Mouse (Mus musculus) intestine, postnatal 0 days (tissue): ENCODE data around the gene Snrnp40. TPM values are rescaled to one million over a fixed set of nuclear protein-coding genes. Genes with fewer than 3 reads are reported as not detected.

Experiments used
- ATAC-seq: fragments of 200-750 bp; cut with Nextera tagmentation; 2 replicates; pipeline ENCODE4 v1.8.0; 2017; ENCODE audit warnings: mild to moderate bottlenecking, moderate TSS enrichment, moderate library complexity
- H3K27ac ChIP-seq: fragments of 300-500 bp; sonication (generic); 2 replicates; pipeline ENCODE4 v1.5.1; 2014; ENCODE audit warnings: mild to moderate bottlenecking, low read depth, low read length, moderate library complexity
- H3K27me3 ChIP-seq: fragments of 300-500 bp; sonication (generic); replicated peaks from 2 replicates; pipeline ENCODE4 v1.6.1; 2014; ENCODE audit warnings: low read length, mixed read lengths; ENCODE audit not compliant: control insufficient read depth, insufficient read depth
- H3K36me3 ChIP-seq: fragments of 300-500 bp; sonication (generic); 2 replicates; pipeline ENCODE4 v1.6.1; 2014; ENCODE audit warnings: mild to moderate bottlenecking, moderate library complexity; ENCODE audit not compliant: control insufficient read depth, insufficient read depth
- H3K4me1 ChIP-seq: fragments of 300-500 bp; sonication (generic); replicated peaks from 2 replicates; pipeline ENCODE4 v1.6.1; 2014; ENCODE audit warnings: antibody characterized with exemption, low read length, mixed read lengths; ENCODE audit not compliant: control insufficient read depth, insufficient read depth
- H3K4me2 ChIP-seq: fragments of 300-500 bp; sonication (generic); replicated peaks from 2 replicates; pipeline ENCODE4 v1.6.1; 2014; ENCODE audit warnings: low read depth, mild to moderate bottlenecking, moderate library complexity
- H3K4me3 ChIP-seq: fragments of 300-500 bp; sonication (generic); 2 replicates; pipeline ENCODE4 v1.5.1; 2014; ENCODE audit warnings: low read depth, low read length
- H3K9ac ChIP-seq: fragments of 300-500 bp; sonication (generic); 2 replicates; pipeline ENCODE4 v1.6.1; 2014; ENCODE audit warnings: mild to moderate bottlenecking, low read depth, low read length
- H3K9me3 ChIP-seq: fragments of 300-500 bp; sonication (generic); 2 replicates; pipeline ENCODE4 v1.6.1; 2016; ENCODE audit warnings: mixed run types; ENCODE audit not compliant: control insufficient read depth
- CTCF ChIP-seq: sonication (generic); IDR thresholded peaks from 2 replicates; pipeline ENCODE4 v1.5.1; 2016; ENCODE audit warnings: low read depth, mild to moderate bottlenecking, control low read depth, antibody characterized with exemption, moderate library complexity
- WGBS: fragments of 180-500 bp; shearing (Covaris S2); extraction: QIAGEN DNeasy Blood & Tissue Kit; methylation state at CpG from one replicate; pipeline ENCODE4 v1.1.7; 2014; 5-methylcytosine and 5-hydroxymethylcytosine counted together
- polyA plus RNA-seq: library from polyadenylated mRNA; unstranded; fragments of >200 nt; fragmentation: Nextera tagmentation; extraction: Ambion mirVana; gene quantifications from 2 replicates; pipeline ENCODE4 v1.2.1, GENCODE M21; 2015

The Snrnp40 gene
- polyA plus RNA-seq, 1 experiment from 2014 or later = 44.3 TPM

GRCm38 (mm10) chr4:130319564-130319963, 40.4 kb upstream of the Snrnp40 start:
- no peaks in the 10 kb centered on the region for H3K27me3 ChIP-seq
- H3K4me1 ChIP-seq = no peaks in the 10 kb centered on the region
- H3K4me2 ChIP-seq = no peak overlapping the region
- H3K9me3 ChIP-seq = no peaks in the 10 kb centered on the region
- ATAC-seq = no peak
- H3K36me3 ChIP-seq = peaks cover 67% of the 10 kb centered on the region
- peak; percentile 14; the same call in 1 of the 2 replicates for TF ChIP-seq CTCF
- no peak overlapping the region for H3K27ac ChIP-seq
- no peak overlapping the region for H3K4me3 ChIP-seq
- WGBS = 74% methylated on average over 7 of the region's 7 CpGs
- H3K9ac ChIP-seq = no peak overlapping the region

- Histone ChIP-seq H3K4me3 (no peak overlapping the region), H3K27ac (no peak overlapping the region), H3K4me1 (no peaks in the 10 kb centered on the region), H3K9me3 (no peaks in the 10 kb centered on the region), H3K4me2 (no peak overlapping the region), H3K9ac (no peak overlapping the region), H3K36me3 (peaks cover 69% of the 10 kb centered on the region), H3K27me3 (no peaks in the 10 kb centered on the region)
- no peak for ATAC-seq
- TF ChIP-seq CTCF = no peak
- 89% methylated on average over 7 of the region's 7 CpGs for WGBS
These were observed 38.3 kb upstream of the Snrnp40 start for GRCm38 (mm10) chr4:130321640-130322039.

- peaks cover 74% of the 10 kb centered on the region for H3K36me3 ChIP-seq
- no peak for TF ChIP-seq CTCF
- no peaks in the 10 kb centered on the region for H3K9me3 ChIP-seq
- WGBS = 72% methylated on average over 7 of the region's 7 CpGs
- no peak for ATAC-seq
- H3K4me2 ChIP-seq = no peak overlapping the region
- no peak overlapping the region for H3K4me3 ChIP-seq
- H3K27me3 ChIP-seq = no peaks in the 10 kb centered on the region
- no peak overlapping the region for H3K9ac ChIP-seq
- no peak overlapping the region for H3K27ac ChIP-seq
- no peaks in the 10 kb centered on the region for H3K4me1 ChIP-seq
These were observed 37.4 kb upstream of the Snrnp40 start for GRCm38 (mm10) chr4:130322567-130322966.

- no peak for TF ChIP-seq CTCF
- 44% methylated on average over 1 of the region's 1 CpGs for WGBS
- no peak for ATAC-seq
These were observed 36.8 kb upstream of the Snrnp40 start for GRCm38 (mm10) chr4:130323165-130323564.

GRCm38 (mm10) chr4:130323607-130324006, 36.3 kb upstream of the Snrnp40 start:
- 81% methylated on average over 5 of the region's 5 CpGs for WGBS
- no peak for TF ChIP-seq CTCF
- Histone ChIP-seq H3K9ac (no peak overlapping the region), H3K4me3 (no peak overlapping the region), H3K4me2 (no peak overlapping the region), H3K27me3 (no peaks in the 10 kb centered on the region), H3K36me3 (peaks cover 71% of the 10 kb centered on the region), H3K9me3 (no peaks in the 10 kb centered on the region), H3K27ac (no peak overlapping the region), H3K4me1 (no peaks in the 10 kb centered on the region)
- ATAC-seq = no peak

More at GRCm38 (mm10) chr4:130323165-130323564, 36.8 kb upstream of the Snrnp40 start:
- Histone ChIP-seq H3K27me3 (no peaks in the 10 kb centered on the region), H3K4me3 (no peak overlapping the region), H3K4me1 (no peaks in the 10 kb centered on the region), H3K27ac (no peak overlapping the region), H3K36me3 (peaks cover 74% of the 10 kb centered on the region), H3K9ac (no peak overlapping the region), H3K9me3 (no peaks in the 10 kb centered on the region), H3K4me2 (no peak overlapping the region)

- 91% methylated on average over 2 of the region's 2 CpGs for WGBS
- Histone ChIP-seq H3K27me3 (no peaks in the 10 kb centered on the region), H3K4me1 (no peaks in the 10 kb centered on the region), H3K9ac (no peak overlapping the region), H3K4me3 (no peak overlapping the region), H3K27ac (no peak overlapping the region), H3K4me2 (no peak overlapping the region), H3K36me3 (peaks cover 64% of the 10 kb centered on the region), H3K9me3 (no peaks in the 10 kb centered on the region)
- ATAC-seq = no peak
- TF ChIP-seq CTCF = peak; percentile 23; the same call in 1 of the 2 replicates
These were observed 34.5 kb upstream of the Snrnp40 start for GRCm38 (mm10) chr4:130325446-130325845.

GRCm38 (mm10) chr4:130327366-130327765, 32.6 kb upstream of the Snrnp40 start:
- Histone ChIP-seq H3K36me3 (peaks cover 64% of the 10 kb centered on the region), H3K4me1 (no peaks in the 10 kb centered on the region), H3K4me3 (no peak overlapping the region), H3K27me3 (no peaks in the 10 kb centered on the region), H3K9ac (no peak overlapping the region), H3K9me3 (no peaks in the 10 kb centered on the region), H3K27ac (no peak overlapping the region), H3K4me2 (no peak overlapping the region)
- no peak for ATAC-seq
- WGBS = 89% methylated on average over 9 of the region's 9 CpGs
- no peak for TF ChIP-seq CTCF
